In the genomic region with DNA sequence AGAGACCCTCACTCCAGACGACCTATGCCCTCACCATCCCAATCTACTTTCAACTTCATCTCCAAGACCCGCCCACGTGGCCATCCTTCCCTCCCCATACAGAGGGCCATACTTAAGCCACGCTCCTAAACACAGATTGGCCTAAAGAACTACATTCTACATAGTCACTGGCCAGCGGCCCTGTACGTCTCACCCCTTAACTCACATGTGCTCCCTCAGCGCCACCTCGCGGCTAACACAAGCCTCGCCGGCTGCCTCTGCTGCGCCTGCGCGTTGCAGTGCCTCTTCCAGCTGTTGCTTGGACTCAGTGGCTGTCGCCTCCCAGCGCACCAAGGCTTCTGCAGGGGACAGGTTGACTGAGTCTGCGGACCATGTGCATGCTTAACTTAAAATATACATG, we compare ENCODE assay signal across 8 mouse cellular contexts. TPM values are rescaled to one million over a fixed set of nuclear protein-coding genes. Genes with fewer than 3 reads are reported as not detected.
A peak's percentile ranks its signal among the peaks of the same experiment; 100 is the strongest.
DNase-seq lines count a peak whose midpoint lies in the region; ATAC-seq and TF ChIP-seq lines count a peak whose summit lies in the region.

No protein-coding gene starts in this region.

- peak; percentile 88 for DNase-seq in cerebellum, adult 11 months
- DNase-seq in heart, postnatal 25 days (ENCODE audit: low spot score): peak; percentile 86
- peak; percentile 95 for DNase-seq in layer of hippocampus, adult 11-12 months (ENCODE audit: low spot score)
- peak; percentile 95 for DNase-seq in liver, postnatal 0 days

- WGBS in forebrain, embryonic 15.5 days: 3% methylated on average over 17 of the region's 17 CpGs
- WGBS in liver, postnatal 0 days (ENCODE audit: insufficient replicate concordance): 2% methylated on average over 17 of the region's 17 CpGs
- 7% methylated on average over 17 of the region's 17 CpGs for WGBS in neural tube, embryonic 14.5 days

- peak; percentile 95 for TF ChIP-seq CTCF in ES-Bruce4 (IDR thresholded peaks at IDR 0.05; ENCODE audit: low read depth, low read length)
- peak; percentile 96 for TF ChIP-seq CTCF in liver, postnatal 0 days (IDR thresholded peaks at IDR 0.05; ENCODE audit: low read depth)
- peak; percentile 94; the same call in 1 of the 2 replicates for TF ChIP-seq CTCF in testis, adult 2 months (IDR thresholded peaks at IDR 0.05; ENCODE audit: control insufficient read depth, insufficient read depth, insufficient replicate concordance, low read depth, low read length)

- peaks cover 2% of the 10 kb centered on the region for H3K4me1 ChIP-seq in ES-Bruce4 (ENCODE audit: control insufficient read depth, insufficient read depth, low read length)
- H3K4me1 ChIP-seq in forebrain, embryonic 15.5 days: peaks cover 9% of the 10 kb centered on the region; the same call in 1 of the 2 replicates
- H3K4me1 ChIP-seq in liver, postnatal 0 days (ENCODE audit: insufficient read depth): no peaks in the 10 kb centered on the region
- 0 out of 2 replicates have a peak, but pooled peaks cover 4% of the 10 kb centered on the region for H3K4me1 ChIP-seq in neural tube, embryonic 14.5 days (ENCODE audit: control insufficient read depth, insufficient read depth, low read length)
- H3K4me1 ChIP-seq in testis, adult 2 months (ENCODE audit: control insufficient read depth, insufficient read depth, low read length): peaks cover 3% of the 10 kb centered on the region

- TF ChIP-seq EP300 in ES-Bruce4 (IDR thresholded peaks at IDR 0.05; ENCODE audit: insufficient read depth, low read depth, low read length): no peak
- no peak for TF ChIP-seq EP300 in liver, postnatal 0 days (IDR thresholded peaks at IDR 0.05; ENCODE audit: low read depth)

- H3K9ac ChIP-seq in ES-Bruce4 (ENCODE audit: low read depth, poor library complexity, severe bottlenecking): no peak overlapping the region
- no peak overlapping the region for H3K9ac ChIP-seq in forebrain, embryonic 15.5 days (replicated peaks)
- H3K9ac ChIP-seq in liver, postnatal 0 days (replicated peaks): no peak overlapping the region
- H3K9ac ChIP-seq in neural tube, embryonic 14.5 days (replicated peaks; ENCODE audit: low read depth, low read length): no peak overlapping the region

- TF ChIP-seq POLR2A in ES-Bruce4 (IDR thresholded peaks at IDR 0.05; ENCODE audit: insufficient read depth, low read length): no peak
- TF ChIP-seq POLR2A in testis, adult 2 months (IDR thresholded peaks at IDR 0.05; ENCODE audit: control insufficient read depth, low read depth, low read length): no peak

- no peak overlapping the region for H3K4me3 ChIP-seq in ES-Bruce4 (ENCODE audit: low read depth, low read length)
- no peak overlapping the region for H3K4me3 ChIP-seq in forebrain, embryonic 15.5 days
- H3K4me3 ChIP-seq in liver, postnatal 0 days (ENCODE audit: low read depth, low read length): no peak overlapping the region
- H3K4me3 ChIP-seq in neural tube, embryonic 14.5 days (ENCODE audit: low read depth, low read length): no peak overlapping the region
- no peak overlapping the region for H3K4me3 ChIP-seq in testis, adult 2 months (ENCODE audit: control insufficient read depth, low read depth, low read length)

- H3K4me2 ChIP-seq in forebrain, embryonic 15.5 days (replicated peaks): no peak overlapping the region; the same call in 1 of the 2 replicates
- no peak overlapping the region for H3K4me2 ChIP-seq in liver, postnatal 0 days (ENCODE audit: low read depth, low read length)
- 0 out of 2 replicates have a peak overlapping the region, but pooled peaks have one; percentile 6 for H3K4me2 ChIP-seq in neural tube, embryonic 14.5 days (ENCODE audit: low read depth, low read length)

- peaks cover 3% of the 10 kb centered on the region; the same call in 1 of the 2 replicates for H3K27me3 ChIP-seq in ES-Bruce4 (ENCODE audit: control insufficient read depth, insufficient read depth, low read length, poor library complexity, severe bottlenecking)
- H3K27me3 ChIP-seq in forebrain, embryonic 15.5 days: peaks cover 33% of the 10 kb centered on the region
- H3K27me3 ChIP-seq in liver, postnatal 0 days (ENCODE audit: insufficient read depth, low read length): peaks cover 11% of the 10 kb centered on the region
- peaks cover 9% of the 10 kb centered on the region for H3K27me3 ChIP-seq in neural tube, embryonic 14.5 days (ENCODE audit: control insufficient read depth, insufficient read depth, low read length)
- no peaks in the 10 kb centered on the region for H3K27me3 ChIP-seq in testis, adult 2 months (ENCODE audit: control insufficient read depth, insufficient read depth, low read length)

- ATAC-seq in forebrain, embryonic 15.5 days (replicated peaks): peak; percentile 55
- peak; percentile 89 for ATAC-seq in liver, postnatal 0 days
- peak; percentile 82 for ATAC-seq in neural tube, embryonic 14.5 days (ENCODE audit: low read depth)

- no peak overlapping the region for H3K27ac ChIP-seq in ES-Bruce4 (ENCODE audit: insufficient read depth, low read length)
- no peak overlapping the region for H3K27ac ChIP-seq in forebrain, embryonic 15.5 days (replicated peaks)
- H3K27ac ChIP-seq in liver, postnatal 0 days (ENCODE audit: low read depth): no peak overlapping the region
- no peak overlapping the region for H3K27ac ChIP-seq in neural tube, embryonic 14.5 days (ENCODE audit: low read depth, low read length)
- H3K27ac ChIP-seq in testis, adult 2 months (ENCODE audit: control insufficient read depth, insufficient read depth, low read depth, low read length): no peak overlapping the region

- intact Hi-C loops in heart, postnatal 25 days (cut with DNase I): loop anchor here (1.0 kb wide), 1 partner anchor 25 kb away; no protein-coding TSS in a partner anchor

- H3K9me3 ChIP-seq in ES-Bruce4 (replicated peaks; ENCODE audit: control insufficient read depth, insufficient read depth, low read length, poor library complexity, severe bottlenecking): no peaks in the 10 kb centered on the region
- H3K9me3 ChIP-seq in forebrain, embryonic 15.5 days: no peaks in the 10 kb centered on the region
- H3K9me3 ChIP-seq in liver, postnatal 0 days (ENCODE audit: low read length): no peaks in the 10 kb centered on the region
- no peaks in the 10 kb centered on the region for H3K9me3 ChIP-seq in neural tube, embryonic 14.5 days (ENCODE audit: control insufficient read depth, low read length)

- H3K36me3 ChIP-seq in ES-Bruce4 (ENCODE audit: control insufficient read depth, insufficient read depth, low read length, poor library complexity, severe bottlenecking): no peaks in the 10 kb centered on the region
- no peaks in the 10 kb centered on the region for H3K36me3 ChIP-seq in forebrain, embryonic 15.5 days
- no peaks in the 10 kb centered on the region for H3K36me3 ChIP-seq in liver, postnatal 0 days (replicated peaks; ENCODE audit: insufficient read depth, low read length)
- H3K36me3 ChIP-seq in neural tube, embryonic 14.5 days (ENCODE audit: control insufficient read depth, insufficient read depth, low read length): no peaks in the 10 kb centered on the region
- no peaks in the 10 kb centered on the region for H3K36me3 ChIP-seq in testis, adult 2 months (ENCODE audit: control insufficient read depth, insufficient read depth, low read length)

RNA-seq across cellular contexts. Expression of a gene that starts 3.9 kb away (rescaled TPM):
- 4.3 and 4.9 TPM in 2 replicates for polyA plus RNA-seq in ES-Bruce4 (2011; ENCODE audit: insufficient read depth, insufficient read length, low read depth, missing spikeins)
- polyA plus RNA-seq in forebrain, embryonic 15.5 days (2015; fragmentation: Nextera tagmentation; extraction: Ambion mirVana): 0.11 TPM in 1 of 2 replicates, not detected in the other
- total RNA-seq in heart, postnatal 25 days (2021): under 1 TPM in 1 of 2 experiments, not detected in 1; 0.14 TPM
- 0.20 TPM in 1 of 2 replicates, not detected in the other for polyA plus RNA-seq in liver, postnatal 0 days (2015; fragmentation: Nextera tagmentation; extraction: Ambion mirVana)
- 0.14 TPM in 1 of 2 replicates, not detected in the other for polyA plus RNA-seq in neural tube, embryonic 14.5 days (2014; fragmentation: Nextera tagmentation; extraction: Ambion mirVana)
- polyA plus RNA-seq in testis, adult 2 months (2012; rRNA removed): 0.05 TPM in 1 of 2 replicates, not detected in the other

RNA-seq across cellular contexts. Expression of a gene that starts 10.1 kb away (rescaled TPM):
- 4.0 and 4.4 TPM in 2 replicates for polyA plus RNA-seq in ES-Bruce4 (2011; ENCODE audit: insufficient read depth, insufficient read length, low read depth, missing spikeins)
- 5.4 and 6.0 TPM in 2 replicates for polyA plus RNA-seq in forebrain, embryonic 15.5 days (2015; fragmentation: Nextera tagmentation; extraction: Ambion mirVana)
- total RNA-seq in heart, postnatal 25 days (2021): 10 to 100 TPM; 26.6 to 35.3 TPM
- 29.1 and 31.1 TPM in 2 replicates for polyA plus RNA-seq in liver, postnatal 0 days (2015; fragmentation: Nextera tagmentation; extraction: Ambion mirVana)
- 5.4 and 9.8 TPM in 2 replicates for polyA plus RNA-seq in neural tube, embryonic 14.5 days (2014; fragmentation: Nextera tagmentation; extraction: Ambion mirVana)
- 0.95 and 2.4 TPM in 2 replicates for polyA plus RNA-seq in testis, adult 2 months (2012; rRNA removed)

RNA-seq across cellular contexts. Expression of a gene that starts 15.6 kb away (rescaled TPM):
- polyA plus RNA-seq in ES-Bruce4 (2011; ENCODE audit: insufficient read depth, insufficient read length, low read depth, missing spikeins): 207 and 235 TPM in 2 replicates
- 8.5 and 8.8 TPM in 2 replicates for polyA plus RNA-seq in forebrain, embryonic 15.5 days (2015; fragmentation: Nextera tagmentation; extraction: Ambion mirVana)
- 10 to 100 TPM; 17.4 to 22.8 TPM for total RNA-seq in heart, postnatal 25 days (2021)
- polyA plus RNA-seq in liver, postnatal 0 days (2015; fragmentation: Nextera tagmentation; extraction: Ambion mirVana): 57.0 and 62.1 TPM in 2 replicates
- polyA plus RNA-seq in neural tube, embryonic 14.5 days (2014; fragmentation: Nextera tagmentation; extraction: Ambion mirVana): 0.27 and 6.0 TPM in 2 replicates
- polyA plus RNA-seq in testis, adult 2 months (2012; rRNA removed): 16.0 and 19.8 TPM in 2 replicates

RNA-seq across cellular contexts. Expression of a gene that starts 21.1 kb away (rescaled TPM):
- polyA plus RNA-seq in ES-Bruce4 (2011; ENCODE audit: insufficient read depth, insufficient read length, low read depth, missing spikeins): 72.6 and 74.1 TPM in 2 replicates
- polyA plus RNA-seq in forebrain, embryonic 15.5 days (2015; fragmentation: Nextera tagmentation; extraction: Ambion mirVana): 56.9 and 61.7 TPM in 2 replicates
- total RNA-seq in heart, postnatal 25 days (2021): 10 to 100 TPM; 27.0 to 31.1 TPM
- 61.7 and 62.5 TPM in 2 replicates for polyA plus RNA-seq in liver, postnatal 0 days (2015; fragmentation: Nextera tagmentation; extraction: Ambion mirVana)
- 69.0 and 70.6 TPM in 2 replicates for polyA plus RNA-seq in neural tube, embryonic 14.5 days (2014; fragmentation: Nextera tagmentation; extraction: Ambion mirVana)
- polyA plus RNA-seq in testis, adult 2 months (2012; rRNA removed): 55.1 and 61.7 TPM in 2 replicates

RNA-seq across cellular contexts. Expression of a gene that starts 33.7 kb away (rescaled TPM):
- 14.8 and 16.3 TPM in 2 replicates for polyA plus RNA-seq in ES-Bruce4 (2011; ENCODE audit: insufficient read depth, insufficient read length, low read depth, missing spikeins)
- polyA plus RNA-seq in forebrain, embryonic 15.5 days (2015; fragmentation: Nextera tagmentation; extraction: Ambion mirVana): 12.2 and 13.7 TPM in 2 replicates
- 10 to 100 TPM; 18.5 to 19.4 TPM for total RNA-seq in heart, postnatal 25 days (2021)
- polyA plus RNA-seq in liver, postnatal 0 days (2015; fragmentation: Nextera tagmentation; extraction: Ambion mirVana): 4.5 and 4.9 TPM in 2 replicates
- 5.5 and 5.9 TPM in 2 replicates for polyA plus RNA-seq in neural tube, embryonic 14.5 days (2014; fragmentation: Nextera tagmentation; extraction: Ambion mirVana)
- polyA plus RNA-seq in testis, adult 2 months (2012; rRNA removed): 6.1 and 6.3 TPM in 2 replicates
